19 mouse cellular contexts compared by ENCODE assay signal in the genomic region with DNA sequence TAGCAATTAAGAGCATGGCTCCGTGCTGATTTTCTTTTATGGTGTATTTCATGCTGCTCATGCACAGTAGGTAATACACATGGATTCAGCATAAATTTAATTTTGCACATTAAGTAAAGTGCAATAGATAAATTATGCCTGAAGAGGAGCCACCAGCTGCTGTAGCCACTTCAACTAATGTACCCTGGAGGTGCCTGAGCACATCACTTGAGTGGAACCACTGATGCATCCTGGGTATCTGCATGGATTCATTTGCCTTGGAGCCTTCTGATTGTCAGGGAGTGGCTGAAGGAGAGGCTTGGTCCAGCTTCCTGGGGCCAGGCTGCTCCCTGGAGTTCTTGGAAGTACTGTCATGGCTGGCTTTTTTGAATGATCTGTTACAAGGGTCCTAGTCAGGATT.
"Had no signal": no experiment of that assay in that cellular context is flagged by ENCODE, and none has a peak within 500 bp of the region (broad histone marks: within the 10 kb centered on the region; RNA-seq: fewer than 3 reads in every experiment).

No protein-coding gene starts in this region.

- H3K4me2 ChIP-seq: limb, embryonic 13.5 days; liver, embryonic 12.5 days; liver, embryonic 15.5 days; lung, embryonic 15.5 days had no signal

- H3K9ac ChIP-seq: limb, embryonic 13.5 days; liver, embryonic 12.5 days; liver, embryonic 15.5 days; lung, embryonic 15.5 days had no signal

- H3K36me3 ChIP-seq: limb, embryonic 13.5 days; liver, embryonic 12.5 days; liver, embryonic 15.5 days; lung, embryonic 15.5 days; midbrain, embryonic 10.5 days had no signal

- H3K4me3 ChIP-seq: left cerebral cortex, adult 2 months; limb, embryonic 13.5 days; liver, embryonic 12.5 days; liver, embryonic 15.5 days; lung, embryonic 15.5 days; megakaryocyte, embryonic 14.5 days; midbrain, embryonic 10.5 days had no signal

- H3K27me3 ChIP-seq: limb, embryonic 13.5 days; liver, embryonic 12.5 days; liver, embryonic 15.5 days; lung, embryonic 15.5 days; megakaryocyte, embryonic 14.5 days had no signal

- H3K4me1 ChIP-seq: limb, embryonic 13.5 days; liver, embryonic 12.5 days; liver, embryonic 15.5 days; lung, embryonic 15.5 days; megakaryocyte, embryonic 14.5 days had no signal

- ATAC-seq: intestine, postnatal 0 days; liver, embryonic 12.5 days had no signal

- DNase-seq: kidney, adult 2 months; kidney, postnatal 10 days; kidney, postnatal 36 days; layer of hippocampus, postnatal 36 days; liver; lung, adult 18-20 months; lung, postnatal 10 days; lung, postnatal 36 days; midbrain, embryonic 14.5 days; thymus, adult 18-20 months; thymus, postnatal 36 days had no signal

- H3K27ac ChIP-seq: left cerebral cortex, adult 2 months; limb, embryonic 13.5 days; liver, embryonic 12.5 days; liver, embryonic 15.5 days; lung, embryonic 15.5 days; midbrain, embryonic 10.5 days had no signal

- H3K9me3 ChIP-seq: limb, embryonic 13.5 days; liver, embryonic 12.5 days; liver, embryonic 15.5 days; lung, embryonic 15.5 days; megakaryocyte, embryonic 14.5 days; midbrain, embryonic 10.5 days had no signal
